Mouse (Mus musculus) hindbrain, postnatal 0 days (tissue): ENCODE measurements around the gene Ttll3. TPM values are rescaled to one million over a fixed set of nuclear protein-coding genes. Genes with fewer than 3 reads are reported as not detected.

Source experiments
- ATAC-seq: fragments of 200-750 bp; cut with Nextera tagmentation; 2 replicates; pipeline ENCODE4 v1.8.0; 2017; ENCODE audit warnings: mild to moderate bottlenecking, moderate TSS enrichment, moderate library complexity
- DNase-seq: peaks from one replicate; pipeline ENCODE4 v3.0.0-alpha.2; 2015; ENCODE audit warnings: low spot score
- H3K27ac ChIP-seq: fragments of 300-500 bp; sonication (generic); 2 replicates; pipeline ENCODE4 v1.5.1; 2014; ENCODE audit warnings: mild to moderate bottlenecking
- H3K27me3 ChIP-seq: fragments of 300-500 bp; sonication (generic); 2 replicates; pipeline ENCODE4 v1.6.1; 2014; ENCODE audit warnings: low read length, mixed read lengths; ENCODE audit not compliant: insufficient read depth
- H3K36me3 ChIP-seq: fragments of 300-500 bp; sonication (generic); 2 replicates; pipeline ENCODE4 v1.6.1; 2014; ENCODE audit warnings: low read length, mixed read lengths; ENCODE audit not compliant: insufficient read depth
- H3K4me1 ChIP-seq: fragments of 300-500 bp; sonication (generic); 2 replicates; pipeline ENCODE4 v1.6.1; 2014; ENCODE audit warnings: antibody characterized with exemption, low read length, mixed read lengths; ENCODE audit not compliant: insufficient read depth
- H3K4me2 ChIP-seq: fragments of 300-500 bp; sonication (generic); 2 replicates; pipeline ENCODE4 v1.6.1; 2014; ENCODE audit warnings: low read depth, mild to moderate bottlenecking, low read length, moderate library complexity, mixed read lengths
- H3K4me3 ChIP-seq: fragments of 300-500 bp; sonication (generic); 2 replicates; pipeline ENCODE4 v1.5.1; 2014; ENCODE audit warnings: low read length
- H3K9ac ChIP-seq: fragments of 300-500 bp; sonication (generic); replicated peaks from 2 replicates; pipeline ENCODE4 v1.6.1; 2014; ENCODE audit warnings: mild to moderate bottlenecking, low read length, moderate library complexity, mixed read lengths
- H3K9me3 ChIP-seq: fragments of 300-500 bp; sonication (generic); 2 replicates; pipeline ENCODE4 v1.6.1; 2016; ENCODE audit warnings: low read length, mixed read lengths
- CTCF ChIP-seq: IDR thresholded peaks from 2 replicates; pipeline ENCODE4 v1.5.1; 2016; ENCODE audit warnings: antibody characterized with exemption, control low read depth, low read depth
- WGBS: fragments of 180-500 bp; shearing (Covaris S2); extraction: QIAGEN DNeasy Blood & Tissue Kit; methylation state at CpG from one replicate; pipeline ENCODE4 v1.1.7; 2014; 5-methylcytosine and 5-hydroxymethylcytosine counted together
- polyA plus RNA-seq: library from polyadenylated mRNA; unstranded; fragments of >200 nt; fragmentation: Nextera tagmentation; extraction: Ambion mirVana; gene quantifications from 2 replicates; pipeline ENCODE4 v1.2.1, GENCODE M21; 2015
- total RNA-seq: library from RNA; depleted of rRNA; stranded (reverse); fragments of >200 nt; gene quantifications from 2 replicates; pipeline ENCODE4 v1.2.3, GENCODE M21; 2014

Gene Ttll3
- total and polyA plus RNA-seq, 2 experiments from 2014 or later = 11.6 to 11.9 TPM

- H3K9ac ChIP-seq = no peak overlapping the region
- no peak overlapping the region for H3K27ac ChIP-seq
- H3K36me3 ChIP-seq = 0 out of 2 replicates have a peak, but pooled peaks cover 9% of the 10 kb centered on the region
- H3K27me3 ChIP-seq = no peaks in the 10 kb centered on the region
- no peaks in the 10 kb centered on the region for H3K9me3 ChIP-seq
- ATAC-seq (no peak), DNase-seq (no peak)
- no peak overlapping the region for H3K4me3 ChIP-seq
- peaks cover 11% of the 10 kb centered on the region for H3K4me1 ChIP-seq
- no peak for TF ChIP-seq CTCF
- H3K4me2 ChIP-seq = no peak overlapping the region
- 74% methylated on average over 5 of the region's 5 CpGs for WGBS
These were observed 27.4 kb downstream of the Ttll3 start for GRCm38 (mm10) chr6:113416416-113416815.

GRCm38 (mm10) chr6:113418441-113419198, 29.6 kb downstream of the Ttll3 start:
- H3K27me3 ChIP-seq = no peaks in the 10 kb centered on the region
- ATAC-seq (peak; percentile 15), DNase-seq (peak; percentile 7)
- peak overlapping the region; percentile 71 for H3K27ac ChIP-seq
- H3K4me1 ChIP-seq = peaks cover 11% of the 10 kb centered on the region
- 13% methylated on average over 16 of the region's 16 CpGs for WGBS
- peak overlapping the region; percentile 62 for H3K4me3 ChIP-seq
- H3K9ac ChIP-seq = peak overlapping the region; percentile 75
- H3K9me3 ChIP-seq = no peaks in the 10 kb centered on the region
- TF ChIP-seq CTCF = no peak
- 0 out of 2 replicates have a peak, but pooled peaks cover 9% of the 10 kb centered on the region for H3K36me3 ChIP-seq
- peak overlapping the region; percentile 99 for H3K4me2 ChIP-seq

- peak within 1 kb of the TSS; percentile 71 for H3K27ac ChIP-seq
- H3K4me3 ChIP-seq = peak within 1 kb of the TSS; percentile 62
- no peaks in the 10 kb centered on the region for H3K27me3 ChIP-seq
- ATAC-seq (peak; percentile 97), DNase-seq (peak; percentile 99)
- H3K9me3 ChIP-seq = no peaks in the 10 kb centered on the region
- H3K4me1 ChIP-seq = peaks cover 11% of the 10 kb centered on the region
- H3K9ac ChIP-seq = peak within 1 kb of the TSS; percentile 75
- 0 out of 2 replicates have a peak, but pooled peaks cover 9% of the 10 kb centered on the region for H3K36me3 ChIP-seq
- TF ChIP-seq CTCF = no peak
- under 1% methylated on average over 25 of the region's 25 CpGs for WGBS
- H3K4me2 ChIP-seq = peak within 1 kb of the TSS; percentile 99
These were observed 30.1 kb downstream of the Ttll3 start, which contains the start of gene Rpusd3 for GRCm38 (mm10) chr6:113419199-113419587. Gene Rpusd3, minus strand, starts transcription at chr6:113419340.

- Histone ChIP-seq H3K4me1 (peaks cover 8% of the 10 kb centered on the region; the same call in 1 of the 2 replicates), H3K36me3 (no peaks in the 10 kb centered on the region), H3K4me3 (no peak overlapping the region), H3K4me2 (no peak overlapping the region), H3K27me3 (no peaks in the 10 kb centered on the region), H3K9ac (no peak overlapping the region), H3K9me3 (no peaks in the 10 kb centered on the region), H3K27ac (no peak overlapping the region)
- 73% methylated on average over 4 of the region's 4 CpGs for WGBS
- no peak for TF ChIP-seq CTCF
- ATAC-seq = no peak
- DNase-seq = no peak
These were observed 33.9 kb downstream of the Ttll3 start for GRCm38 (mm10) chr6:113423000-113423399.

GRCm38 (mm10) chr6:113424187-113424586, 35.1 kb downstream of the Ttll3 start:
- no peak for ATAC-seq
- Histone ChIP-seq H3K4me3 (no peak overlapping the region), H3K36me3 (no peaks in the 10 kb centered on the region), H3K9me3 (no peaks in the 10 kb centered on the region), H3K9ac (no peak overlapping the region), H3K27ac (no peak overlapping the region), H3K4me1 (no peaks in the 10 kb centered on the region), H3K27me3 (no peaks in the 10 kb centered on the region), H3K4me2 (no peak overlapping the region)
- TF ChIP-seq CTCF = no peak
- 87% methylated on average over 7 of the region's 7 CpGs for WGBS
- DNase-seq = no peak

GRCm38 (mm10) chr6:113426696-113427095, 37.6 kb downstream of the Ttll3 start:
- Histone ChIP-seq H3K36me3 (no peaks in the 10 kb centered on the region), H3K4me1 (no peaks in the 10 kb centered on the region), H3K9ac (no peak overlapping the region), H3K9me3 (no peaks in the 10 kb centered on the region), H3K4me2 (no peak overlapping the region), H3K27ac (no peak overlapping the region), H3K27me3 (no peaks in the 10 kb centered on the region), H3K4me3 (no peak overlapping the region)
- DNase-seq = no peak
- 94% methylated on average over 4 of the region's 4 CpGs for WGBS
- TF ChIP-seq CTCF = no peak
- ATAC-seq = no peak

GRCm38 (mm10) chr6:113427397-113427796, 38.3 kb downstream of the Ttll3 start:
- DNase-seq = peak; percentile 59
- Histone ChIP-seq H3K4me3 (no peak overlapping the region), H3K9me3 (no peaks in the 10 kb centered on the region), H3K4me1 (no peaks in the 10 kb centered on the region), H3K27me3 (no peaks in the 10 kb centered on the region), H3K36me3 (no peaks in the 10 kb centered on the region), H3K4me2 (no peak overlapping the region), H3K9ac (no peak overlapping the region), H3K27ac (no peak overlapping the region)
- 62% methylated on average over 3 of the region's 3 CpGs for WGBS
- no peak for ATAC-seq
- TF ChIP-seq CTCF = peak; percentile 81
